Mouse (Mus musculus) lung, adult 2 months (tissue): ENCODE data around the gene Baz2a. TPM values are rescaled to one million over a fixed set of nuclear protein-coding genes. Genes with fewer than 3 reads are reported as not detected.
A peak's percentile ranks its signal among the peaks of the same experiment; 100 is the strongest.

Source experiments
- DNase-seq: peaks from one replicate; pipeline ENCODE4 v3.0.0; 2022
- H3K4me1 ChIP-seq: fragments of 200-500 bp; 2 replicates; pipeline ENCODE4 v1.6.1; 2011; ENCODE audit warnings: low read length; ENCODE audit not compliant: control insufficient read depth, insufficient read depth
- H3K4me3 ChIP-seq: fragments of 200-500 bp; replicated peaks from 2 replicates; pipeline ENCODE3; 2011; ENCODE audit warnings: low read depth, mild to moderate bottlenecking, control low read depth, low read length; ENCODE audit errors: extremely low read depth
- CTCF ChIP-seq: fragments of 200-500 bp; IDR thresholded peaks from 2 replicates; pipeline ENCODE4 v1.5.1; 2011; ENCODE audit warnings: mild to moderate bottlenecking, low read length, control low read depth; ENCODE audit not compliant: insufficient read depth
- POLR2A ChIP-seq: fragments of 200-500 bp; IDR thresholded peaks from 2 replicates; pipeline ENCODE4 v1.6.1; 2011; ENCODE audit warnings: low read depth, mild to moderate bottlenecking, control low read depth, low read length, borderline replicate concordance; ENCODE audit errors: extremely low read depth
- WGBS: fragments of 180-500 bp; shearing (Covaris S2); methylation state at CpG from one replicate; pipeline ENCODE4 v1.1.7; 2018; 5-methylcytosine and 5-hydroxymethylcytosine counted together
- polyA plus RNA-seq: library from polyadenylated mRNA; depleted of rRNA; stranded (reverse); fragments of >200 nt; gene quantifications from 2 replicates; pipeline ENCODE4 v1.2.3, GENCODE M21; 2012

Gene Baz2a
- polyA plus RNA-seq, 1 experiment, result 40.7 TPM

GRCm38 (mm10) chr10:128133650-128134332, 42.4 kb downstream of the Baz2a start:
- 60% methylated on average over 13 of the region's 13 CpGs for WGBS
- no peaks in the 10 kb centered on the region for H3K4me1 ChIP-seq
- H3K4me3 ChIP-seq, result no peak overlapping the region
- TF ChIP-seq POLR2A (no peak), CTCF (no peak)
- no peak for DNase-seq

DNA sequence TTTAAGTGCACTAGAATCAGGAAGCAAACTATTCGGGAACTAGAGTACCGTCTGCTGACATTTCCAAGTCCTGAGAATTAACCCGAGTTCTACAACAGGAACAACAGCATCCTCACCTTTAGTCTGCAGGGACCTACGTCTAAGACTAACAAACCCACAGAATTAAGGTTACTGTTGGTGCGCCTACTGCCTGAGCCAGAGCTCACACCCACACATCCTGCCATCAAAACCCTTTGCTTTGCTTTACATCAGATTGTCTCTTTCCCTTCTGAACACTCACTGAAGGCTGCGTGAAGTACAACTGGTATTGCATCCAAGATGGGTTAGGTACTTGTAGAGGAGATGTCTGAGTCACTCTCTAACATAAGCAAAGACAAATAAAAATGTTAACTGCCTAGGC, 44.0 kb downstream of the Baz2a start:
- Histone ChIP-seq H3K4me1 (no peaks in the 10 kb centered on the region), H3K4me3 (no peak overlapping the region)
- no peak for DNase-seq
- TF ChIP-seq CTCF (no peak), POLR2A (no peak)
- 73% methylated on average over 6 of the region's 6 CpGs for WGBS

DNA sequence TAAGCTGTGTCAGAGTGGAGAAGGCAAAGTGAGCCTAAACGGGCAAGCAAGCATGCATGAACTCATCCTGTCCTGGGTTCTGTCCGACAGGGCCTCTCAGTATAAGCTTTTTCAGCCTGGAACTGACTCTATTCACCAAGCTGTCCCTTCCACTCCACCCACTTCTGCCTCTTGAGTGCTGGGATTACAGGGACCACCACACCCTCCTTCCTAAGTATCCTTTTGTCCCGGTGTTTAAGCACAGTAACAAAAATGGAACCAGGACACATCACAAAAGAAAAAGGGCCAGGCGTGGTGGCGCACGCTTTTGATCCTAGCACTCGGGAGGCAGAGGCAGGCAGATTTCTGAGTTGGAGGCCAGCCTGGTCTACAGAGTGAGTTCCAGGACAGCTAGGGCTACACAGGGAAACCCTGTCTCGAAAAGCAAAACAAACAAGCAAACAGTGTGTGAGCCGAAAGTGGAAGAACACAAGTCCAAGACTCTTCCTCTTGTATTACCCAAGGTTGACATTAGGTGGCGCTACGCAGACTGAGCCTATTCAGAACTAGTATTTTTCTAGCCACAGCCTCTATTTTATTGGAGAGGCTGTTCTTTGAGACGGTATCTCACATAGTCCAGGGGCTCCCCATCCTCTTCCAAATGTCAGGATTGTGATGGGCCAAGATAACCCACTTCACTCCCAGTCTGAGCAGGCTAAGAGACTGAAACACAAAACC, 49.0 kb downstream of the Baz2a start:
- TF ChIP-seq POLR2A (no peak), CTCF (peak; percentile 47; the same call in 1 of the 2 replicates)
- DNase-seq, result no peak

DNA sequence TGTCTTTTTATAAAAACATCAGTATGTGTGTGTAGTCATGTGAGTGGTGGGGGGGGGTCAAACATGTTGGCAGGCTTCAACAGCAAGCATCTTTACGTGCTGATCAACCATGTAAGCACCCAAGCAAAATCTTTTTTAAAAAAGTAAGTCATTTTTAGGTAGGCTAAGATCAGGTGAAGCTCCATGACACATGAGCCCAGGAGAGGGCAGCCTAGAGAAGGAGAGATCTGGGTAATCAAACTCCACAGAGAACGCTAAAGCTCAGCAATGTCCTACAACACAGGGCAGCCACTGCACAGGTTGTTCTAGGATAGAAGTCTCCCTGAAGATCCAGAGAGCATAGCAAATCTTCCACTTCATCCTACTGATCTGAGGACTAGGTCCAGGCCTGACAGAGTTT, 50.8 kb downstream of the Baz2a start:
- Histone ChIP-seq H3K4me3 (no peak overlapping the region), H3K4me1 (peaks cover 4% of the 10 kb centered on the region; the same call in 1 of the 2 replicates)
- no peak for DNase-seq
- TF ChIP-seq CTCF, result no peak
- no peak for TF ChIP-seq POLR2A
- WGBS, result 65% methylated on average over 2 of the region's 2 CpGs

More for the DNA sequence above, 49.0 kb downstream of the Baz2a start:
- Histone ChIP-seq H3K4me3 (no peak overlapping the region), H3K4me1 (peaks cover 2% of the 10 kb centered on the region; the same call in 1 of the 2 replicates)
- WGBS, result 61% methylated on average over 12 of the region's 12 CpGs

DNA sequence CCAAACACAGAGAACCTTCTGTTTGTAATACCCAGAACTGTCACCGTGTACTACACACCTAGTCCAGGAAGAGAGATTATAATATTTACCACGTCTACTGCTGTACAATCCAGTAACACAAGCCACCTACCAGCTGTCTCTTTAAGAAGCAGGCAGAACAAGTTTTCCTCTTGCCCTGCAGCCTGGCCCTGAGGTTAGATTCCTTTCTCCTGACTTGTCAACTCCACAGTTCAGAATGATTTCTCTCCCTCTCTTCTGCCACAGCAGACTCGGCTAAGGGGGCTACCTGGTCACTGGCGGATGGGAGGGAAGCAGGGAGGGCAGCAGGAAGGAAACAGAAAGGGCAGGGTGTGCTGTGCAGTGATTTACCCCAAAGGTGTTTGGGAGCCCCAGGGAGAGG, 52.3 kb downstream of the Baz2a start:
- TF ChIP-seq CTCF, result no peak
- no peak for TF ChIP-seq POLR2A
- Histone ChIP-seq H3K4me3 (no peak overlapping the region), H3K4me1 (peaks cover 4% of the 10 kb centered on the region; the same call in 1 of the 2 replicates)
- WGBS, result 49% methylated on average over 4 of the region's 4 CpGs
- no peak for DNase-seq

DNA sequence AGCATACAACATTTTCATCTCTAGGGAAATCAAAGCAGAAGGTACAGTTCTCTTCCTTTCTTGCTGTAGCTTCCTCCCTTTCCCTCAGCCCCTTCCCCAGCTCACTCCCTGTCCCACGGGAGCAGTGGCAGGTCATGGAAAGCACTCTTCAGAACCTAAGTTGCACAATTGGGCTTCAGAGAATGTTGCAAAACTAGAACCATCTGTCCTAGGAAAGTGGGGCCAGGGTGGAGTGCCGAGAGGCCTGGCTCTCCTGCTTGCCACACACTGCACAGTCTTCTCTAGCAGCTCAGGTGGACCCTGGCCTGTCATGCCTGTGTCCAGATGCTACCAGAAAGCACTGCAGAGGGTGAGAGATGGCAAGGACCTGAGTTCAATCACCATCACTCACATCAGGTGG, 53.6 kb downstream of the Baz2a start:
- Histone ChIP-seq H3K4me1 (peaks cover 6% of the 10 kb centered on the region), H3K4me3 (no peak overlapping the region)
- DNase-seq, result no peak
- TF ChIP-seq POLR2A, result no peak
- no peak for TF ChIP-seq CTCF
- 49% methylated on average over 2 of the region's 2 CpGs for WGBS

- DNase-seq, result no peak
- WGBS, result 71% methylated on average over 5 of the region's 5 CpGs
- Histone ChIP-seq H3K4me3 (no peak overlapping the region), H3K4me1 (peaks cover 11% of the 10 kb centered on the region)
- TF ChIP-seq POLR2A (no peak), CTCF (no peak)
Observed at GRCm38 (mm10) chr10:128148789-128149365, 57.5 kb downstream of the Baz2a start.

DNA sequence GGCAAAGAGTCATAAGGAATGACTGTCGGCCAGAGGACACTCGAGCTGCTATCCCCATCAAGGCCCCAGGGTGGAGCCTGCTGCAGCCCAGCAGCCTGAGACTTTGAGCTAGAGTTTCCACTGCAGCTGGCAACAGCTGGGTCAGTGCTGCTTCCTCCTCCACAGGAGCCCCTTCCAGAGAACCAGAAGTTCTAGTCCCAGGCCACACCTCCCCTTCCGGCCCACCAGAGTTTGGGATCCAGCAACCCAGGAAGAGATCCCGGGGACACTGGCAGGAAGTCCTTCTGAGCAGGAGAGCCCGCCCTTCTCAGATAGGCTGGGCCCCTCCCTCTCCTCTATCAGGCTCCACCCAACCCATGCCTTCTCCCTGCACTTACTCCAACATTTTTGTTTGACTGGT, 58.2 kb downstream of the Baz2a start:
- DNase-seq, result peak; percentile 69
- peak overlapping the region; percentile 6 for H3K4me3 ChIP-seq
- H3K4me1 ChIP-seq, result peaks cover 11% of the 10 kb centered on the region
- TF ChIP-seq CTCF (peak; percentile 53), POLR2A (peak; percentile 44; the same call in 1 of the 2 replicates)
- WGBS, result 0% methylated on average over 5 of the region's 5 CpGs

- Histone ChIP-seq H3K4me1 (peaks cover 6% of the 10 kb centered on the region), H3K4me3 (no peak overlapping the region)
- WGBS, result 67% methylated on average over 14 of the region's 14 CpGs
- peak; percentile 49 for DNase-seq
- TF ChIP-seq CTCF, result no peak
- no peak for TF ChIP-seq POLR2A
Observed at GRCm38 (mm10) chr10:128150941-128151340, 59.6 kb downstream of the Baz2a start.
